Mouse (Mus musculus) olfactory bulb, adult 2 months (tissue): ENCODE measurements around the gene Foxr1.

Source experiments
- CTCF ChIP-seq: fragments of 200-500 bp; IDR thresholded peaks from 2 replicates; pipeline ENCODE4 v1.5.1; 2012; ENCODE audit warnings: low read depth, mild to moderate bottlenecking, low read length, moderate library complexity; ENCODE audit not compliant: insufficient read depth
- POLR2A ChIP-seq: fragments of 200-500 bp; IDR thresholded peaks from 2 replicates; pipeline ENCODE4 v1.6.1; 2012; ENCODE audit warnings: mild to moderate bottlenecking, low read depth, low read length, moderate library complexity; ENCODE audit not compliant: insufficient read depth

GRCm38 (mm10) chr9:44490086-44490967, 49.4 kb upstream of the Foxr1 start:
- no peak for TF ChIP-seq POLR2A
- no peak for TF ChIP-seq CTCF
